8 mouse cellular contexts compared by ENCODE assay signal in genomic region chr11:46437459-46438000, GRCm38 (mm10). TPM values are rescaled to one million over a fixed set of nuclear protein-coding genes. Genes with fewer than 3 reads are reported as not detected.
DNase-seq lines count a peak whose midpoint lies in the region; ATAC-seq lines count a peak whose summit lies in the region.

No protein-coding gene starts in this region.

- peak overlapping the region; percentile 70 for H3K4me2 ChIP-seq in kidney, embryonic 15.5 days
- H3K4me2 ChIP-seq in intestine, embryonic 16.5 days (ENCODE audit: low read depth, low read length) = peak overlapping the region; percentile 91
- peak overlapping the region; percentile 93 for H3K4me2 ChIP-seq in midbrain, embryonic 15.5 days

- peak overlapping the region; percentile 99 for H3K4me3 ChIP-seq in kidney, embryonic 15.5 days (replicated peaks)
- H3K4me3 ChIP-seq in intestine, embryonic 16.5 days (ENCODE audit: low read length) = peak overlapping the region; percentile 96
- H3K4me3 ChIP-seq in midbrain, embryonic 15.5 days = peak overlapping the region; percentile 100

- peak overlapping the region; percentile 93 for H3K9ac ChIP-seq in kidney, embryonic 15.5 days
- peak overlapping the region; percentile 98 for H3K9ac ChIP-seq in intestine, embryonic 16.5 days (ENCODE audit: low read depth, low read length)
- peak overlapping the region; percentile 92 for H3K9ac ChIP-seq in midbrain, embryonic 15.5 days

- H3K4me1 ChIP-seq in kidney, embryonic 15.5 days = peaks cover 4% of the 10 kb centered on the region; the same call in 1 of the 2 replicates
- H3K4me1 ChIP-seq in intestine, embryonic 16.5 days (ENCODE audit: control insufficient read depth, insufficient read depth, low read length) = peaks cover 6% of the 10 kb centered on the region
- peaks cover 8% of the 10 kb centered on the region for H3K4me1 ChIP-seq in midbrain, embryonic 15.5 days

- H3K9me3 ChIP-seq in kidney, embryonic 15.5 days (replicated peaks) = no peaks in the 10 kb centered on the region
- H3K9me3 ChIP-seq in intestine, embryonic 16.5 days (ENCODE audit: control insufficient read depth, low read length) = no peaks in the 10 kb centered on the region
- H3K9me3 ChIP-seq in midbrain, embryonic 15.5 days = no peaks in the 10 kb centered on the region

- peak; percentile 46 for ATAC-seq in kidney, embryonic 15.5 days (replicated peaks; ENCODE audit: low FRiP score)
- ATAC-seq in erythroblast, adult 5-6 weeks (replicated peaks; ENCODE audit: low FRiP score, poor library complexity, severe bottlenecking) = peak; percentile 64
- peak; percentile 45 for ATAC-seq in intestine, embryonic 16.5 days
- no peak; the same call in 1 of the 2 replicates for ATAC-seq in midbrain, embryonic 15.5 days (replicated peaks)

- peaks cover 34% of the 10 kb centered on the region for H3K36me3 ChIP-seq in kidney, embryonic 15.5 days
- H3K36me3 ChIP-seq in intestine, embryonic 16.5 days (ENCODE audit: control insufficient read depth, insufficient read depth, low read length) = peaks cover 7% of the 10 kb centered on the region; the same call in 1 of the 2 replicates
- peaks cover 4% of the 10 kb centered on the region; the same call in 1 of the 2 replicates for H3K36me3 ChIP-seq in midbrain, embryonic 15.5 days (replicated peaks)

- DNase-seq in kidney, postnatal 14 days = no peak
- peak; percentile 70 for DNase-seq in NIH3T3 (ENCODE audit: low read depth)
- DNase-seq in yolk sac, embryonic 10.5 days (ENCODE audit: low spot score) = peak; percentile 61
- no peak for DNase-seq in adrenal gland, postnatal 14 days

- peak overlapping the region; percentile 96 for H3K27ac ChIP-seq in kidney, embryonic 15.5 days
- peak overlapping the region; percentile 97 for H3K27ac ChIP-seq in intestine, embryonic 16.5 days (ENCODE audit: low read length)
- H3K27ac ChIP-seq in midbrain, embryonic 15.5 days = peak overlapping the region; percentile 91

- 2% methylated on average over 23 of the region's 23 CpGs for WGBS in kidney, embryonic 15.5 days
- under 1% methylated on average over 23 of the region's 23 CpGs for WGBS in intestine, embryonic 16.5 days
- WGBS in midbrain, embryonic 15.5 days = 2% methylated on average over 23 of the region's 23 CpGs

- no peaks in the 10 kb centered on the region for H3K27me3 ChIP-seq in kidney, embryonic 15.5 days
- H3K27me3 ChIP-seq in intestine, embryonic 16.5 days (replicated peaks; ENCODE audit: control insufficient read depth, insufficient read depth, low read length) = no peaks in the 10 kb centered on the region
- H3K27me3 ChIP-seq in midbrain, embryonic 15.5 days (replicated peaks) = no peaks in the 10 kb centered on the region

RNA-seq across cellular contexts. Expression of gene Med7, which starts 0.8 kb away (rescaled TPM):
- polyA plus RNA-seq in kidney, embryonic 15.5 days (2015; fragmentation: Nextera tagmentation; extraction: Ambion mirVana) = 80.5 and 81.3 TPM in 2 replicates
- 62.1 and 110 TPM in 2 replicates for total RNA-seq in erythroblast, adult 5-6 weeks (2015; ENCODE audit: low replicate concordance)
- total RNA-seq in erythroblast, adult 5-6 weeks (2017; ENCODE audit: low replicate concordance) = 35.3 and 40.0 TPM in 2 replicates
- 50.8 and 52.0 TPM in 2 replicates for polyA plus RNA-seq in intestine, embryonic 16.5 days (2015; fragmentation: Nextera tagmentation; extraction: Ambion mirVana)
- 59.8 and 61.8 TPM in 2 replicates for polyA plus RNA-seq in midbrain, embryonic 15.5 days (2015; fragmentation: Nextera tagmentation; extraction: Ambion mirVana)
- total RNA-seq in adrenal gland, postnatal 14 days (2021) = 31.1 and 39.6 TPM in 2 replicates

RNA-seq across cellular contexts. Expression of gene Havcr2, which starts 17.2 kb away (rescaled TPM):
- polyA plus RNA-seq in kidney, embryonic 15.5 days (2015; fragmentation: Nextera tagmentation; extraction: Ambion mirVana) = 0.09 TPM in 1 of 2 replicates, not detected in the other
- 0.19 and 1.5 TPM in 2 replicates for total RNA-seq in erythroblast, adult 5-6 weeks (2015; ENCODE audit: low replicate concordance)
- total RNA-seq in erythroblast, adult 5-6 weeks (2017; ENCODE audit: low replicate concordance) = 1.8 and 3.5 TPM in 2 replicates
- polyA plus RNA-seq in intestine, embryonic 16.5 days (2015; fragmentation: Nextera tagmentation; extraction: Ambion mirVana) = 0.18 and 0.21 TPM in 2 replicates
- 0.15 and 0.19 TPM in 2 replicates for polyA plus RNA-seq in midbrain, embryonic 15.5 days (2015; fragmentation: Nextera tagmentation; extraction: Ambion mirVana)
- total RNA-seq in adrenal gland, postnatal 14 days (2021) = 0.96 and 1.5 TPM in 2 replicates

RNA-seq across cellular contexts. Expression of gene Fam71b, which starts 41.2 kb away (rescaled TPM):
- not detected in 2 replicates for polyA plus RNA-seq in kidney, embryonic 15.5 days (2015; fragmentation: Nextera tagmentation; extraction: Ambion mirVana)
- not detected in 2 replicates for total RNA-seq in erythroblast, adult 5-6 weeks (2015; ENCODE audit: low replicate concordance)
- total RNA-seq in erythroblast, adult 5-6 weeks (2017; ENCODE audit: low replicate concordance) = not detected in 2 replicates
- polyA plus RNA-seq in intestine, embryonic 16.5 days (2015; fragmentation: Nextera tagmentation; extraction: Ambion mirVana) = not detected in 2 replicates
- polyA plus RNA-seq in midbrain, embryonic 15.5 days (2015; fragmentation: Nextera tagmentation; extraction: Ambion mirVana) = not detected in 2 replicates
- not detected in 2 replicates for total RNA-seq in adrenal gland, postnatal 14 days (2021)

RNA-seq across cellular contexts. Expression of gene Itk, which starts 48.2 kb away (rescaled TPM):
- polyA plus RNA-seq in kidney, embryonic 15.5 days (2015; fragmentation: Nextera tagmentation; extraction: Ambion mirVana) = 0.18 and 0.28 TPM in 2 replicates
- total RNA-seq in erythroblast, adult 5-6 weeks (2015; ENCODE audit: low replicate concordance) = not detected in 2 replicates
- total RNA-seq in erythroblast, adult 5-6 weeks (2017; ENCODE audit: low replicate concordance) = 0.56 and 1.5 TPM in 2 replicates
- polyA plus RNA-seq in intestine, embryonic 16.5 days (2015; fragmentation: Nextera tagmentation; extraction: Ambion mirVana) = 0.28 and 0.33 TPM in 2 replicates
- not detected in 2 replicates for polyA plus RNA-seq in midbrain, embryonic 15.5 days (2015; fragmentation: Nextera tagmentation; extraction: Ambion mirVana)
- 0.74 and 6.8 TPM in 2 replicates for total RNA-seq in adrenal gland, postnatal 14 days (2021)

Comparison
In these comparisons a context has a peak if more than half of its experiments do, and no peak if none do; other contexts are left out.
1. DNase-seq: peak in NIH3T3 (single experiment) and yolk sac, embryonic 10.5 days (single experiment); none in kidney, postnatal 14 days (single experiment) and adrenal gland, postnatal 14 days (single experiment).
2. Peak in every context shown above with its lines, with median percentiles within 50 percentile points of each other: H3K27ac ChIP-seq, H3K4me2 ChIP-seq, H3K4me3 ChIP-seq and H3K9ac ChIP-seq.